Mouse (Mus musculus): ENCODE results near the gene Ccdc186.
A peak's percentile ranks its signal among the peaks of the same experiment; 100 is the strongest.

Gene Ccdc186

DNA sequence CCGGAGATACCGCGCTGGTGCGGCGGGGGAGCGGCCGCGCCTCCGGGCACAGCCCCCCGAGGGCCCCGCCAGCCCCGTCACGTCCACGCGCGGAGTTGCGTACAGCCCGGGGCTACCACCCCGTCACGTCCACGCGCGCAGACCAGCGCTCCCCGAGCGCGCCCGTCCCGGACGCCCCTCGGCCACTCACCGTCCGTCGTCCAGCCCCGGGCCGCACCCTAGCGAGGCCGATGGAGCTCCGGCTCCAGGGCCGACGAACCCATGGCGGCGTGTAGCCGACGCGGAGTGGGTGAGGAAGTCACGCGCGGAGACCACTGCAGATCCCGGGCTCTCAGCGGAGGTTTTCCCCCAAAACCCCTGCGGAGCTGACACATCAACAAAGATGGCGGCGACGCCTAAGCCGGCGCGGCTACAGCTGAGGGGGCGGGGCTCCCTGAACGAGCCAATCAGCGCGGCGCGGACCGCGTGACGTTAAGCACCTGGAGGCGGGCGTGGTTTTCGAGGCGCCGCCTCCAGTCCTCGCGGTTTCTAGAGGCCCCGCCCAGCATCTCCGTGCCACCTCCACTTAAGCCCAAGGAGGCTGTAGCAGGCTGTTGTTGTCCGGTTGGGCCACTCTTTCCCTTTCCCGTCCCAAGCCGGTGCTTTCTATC, at the start of gene Ccdc186:
TSS of gene Ccdc186 (minus strand) at position 393 of the 650 bp plus-strand sequence.
- peak; percentile 92 for DNase-seq (ENCODE audit: low read depth, low spot score)

DNA sequence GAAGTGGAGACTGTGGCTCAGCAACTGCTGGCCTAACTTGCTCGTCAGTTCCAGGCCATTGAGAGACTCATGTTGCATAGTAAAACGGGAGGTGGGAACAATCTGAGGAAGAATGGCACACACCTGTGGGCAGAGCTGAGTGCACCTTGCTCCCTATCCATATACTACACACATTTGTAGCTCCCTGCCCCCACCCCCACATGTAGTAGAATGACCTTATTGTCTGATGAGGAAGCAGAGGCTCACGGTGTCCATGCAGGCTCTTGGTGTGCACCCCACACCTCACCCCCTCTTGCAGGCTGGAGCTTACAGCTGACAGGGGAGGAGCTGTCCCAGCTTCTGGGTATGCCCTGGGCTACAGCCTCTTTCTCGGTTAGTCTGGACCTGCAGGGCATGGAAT, 45.7 kb upstream of the Ccdc186 start:
- no peak for DNase-seq (ENCODE audit: low read depth, low spot score)

DNA sequence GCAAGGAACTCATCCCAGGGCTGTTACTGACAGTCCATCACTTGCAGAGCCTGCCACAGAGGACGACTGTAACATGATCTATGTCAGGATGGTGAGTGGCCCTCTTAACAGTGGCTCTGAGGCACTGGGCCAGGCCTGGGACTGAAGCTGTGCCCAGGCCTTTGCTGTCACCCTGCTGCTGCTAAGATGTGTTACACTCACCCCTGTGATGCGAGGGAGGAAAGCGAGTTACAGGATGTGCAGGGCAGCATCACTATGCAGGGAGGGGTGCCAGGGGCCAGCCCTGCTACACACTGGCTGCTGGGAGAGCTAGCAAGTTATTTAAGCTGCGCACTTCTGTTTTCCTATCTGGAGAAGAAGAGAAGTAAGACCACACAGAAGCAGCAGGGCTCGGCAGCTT, 34.5 kb upstream of the Ccdc186 start:
- DNase-seq (ENCODE audit: low read depth, low spot score): no peak

GRCm38 (mm10) chr19:56852590-56852989, 30.6 kb upstream of the Ccdc186 start:
- no peak for DNase-seq (ENCODE audit: low read depth, low spot score)

DNA sequence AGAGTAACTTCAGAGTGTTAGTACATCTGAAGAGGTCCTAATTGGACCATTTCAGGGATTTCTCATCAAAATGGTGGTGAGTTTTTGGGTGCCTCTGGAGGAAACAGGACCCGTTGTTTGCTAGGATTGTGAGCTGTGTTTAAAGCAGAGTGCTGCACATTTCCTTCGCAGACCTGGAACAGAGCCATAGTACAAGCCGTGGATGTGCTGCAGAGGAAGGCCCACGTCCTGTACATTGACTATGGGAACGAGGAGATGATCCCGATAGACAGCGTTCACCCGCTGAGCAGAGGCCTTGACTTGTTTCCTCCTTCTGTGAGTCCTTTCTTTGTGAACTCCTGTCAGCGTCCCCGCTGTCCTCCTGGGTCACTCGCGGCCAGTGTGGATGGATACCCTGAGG, 21.0 kb upstream of the Ccdc186 start:
- no peak for DNase-seq (ENCODE audit: low read depth, low spot score)

- no peak for DNase-seq (ENCODE audit: low read depth, low spot score)
Measured at GRCm38 (mm10) chr19:56838942-56839706, 17.1 kb upstream of the Ccdc186 start.

- no peak for DNase-seq (ENCODE audit: low read depth, low spot score)
Measured at GRCm38 (mm10) chr19:56835340-56835739, 13.3 kb upstream of the Ccdc186 start.

GRCm38 (mm10) chr19:56830163-56830562, 8.2 kb upstream of the Ccdc186 start:
- DNase-seq (ENCODE audit: low read depth, low spot score): no peak

- DNase-seq (ENCODE audit: low read depth, low spot score): no peak
Measured at GRCm38 (mm10) chr19:56829267-56829666, 7.3 kb upstream of the Ccdc186 start.

DNA sequence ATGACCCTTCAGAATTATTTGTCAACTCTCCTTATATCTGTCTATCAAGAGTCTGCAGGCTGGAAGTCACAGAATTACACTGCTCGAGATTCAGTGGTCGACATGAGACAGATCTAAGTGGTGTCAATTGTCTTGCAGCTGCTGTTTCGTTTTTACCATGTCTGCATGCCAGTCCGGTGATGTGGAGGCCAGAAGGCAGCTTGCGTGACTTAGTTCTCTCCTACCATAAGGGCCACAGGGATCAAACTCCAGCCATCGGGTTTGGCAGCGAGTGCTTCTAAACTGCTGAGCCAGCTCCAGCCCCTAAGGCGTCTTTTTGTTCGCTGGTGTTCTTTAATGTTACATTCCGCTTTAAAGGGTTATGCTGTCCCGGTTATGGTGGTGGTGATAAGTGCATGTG, 6.3 kb upstream of the Ccdc186 start:
- no peak for DNase-seq (ENCODE audit: low read depth, low spot score)

- no peak for DNase-seq (ENCODE audit: low read depth, low spot score)
Measured at GRCm38 (mm10) chr19:56826047-56826631, 4.1 kb upstream of the Ccdc186 start, which contains the start of gene Tdrd1. TSS of gene Tdrd1 (plus strand) at chr19:56826209.

DNA sequence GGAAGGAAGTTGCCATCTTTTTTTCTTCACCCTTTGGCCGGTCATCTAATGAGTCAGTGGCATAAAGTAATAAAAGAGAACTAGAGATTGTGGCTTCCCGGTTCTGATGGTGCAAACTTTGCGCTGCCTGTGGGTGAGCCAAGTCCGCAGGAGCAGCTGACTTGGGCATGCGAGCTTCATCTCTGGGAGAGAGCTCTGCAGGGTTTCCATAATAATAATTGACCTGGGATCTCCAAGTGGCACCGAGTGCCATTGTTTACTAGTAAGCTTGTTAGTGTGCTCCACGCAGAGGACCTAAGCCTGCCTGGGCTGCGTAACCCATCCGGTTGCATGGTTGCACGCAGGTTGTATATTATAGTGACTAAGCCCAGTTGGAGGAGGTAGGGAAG, 452 bp upstream of the Ccdc186 start:
- no peak for DNase-seq (ENCODE audit: low read depth, low spot score)

- no peak for DNase-seq (ENCODE audit: low read depth, low spot score)
Measured at GRCm38 (mm10) chr19:56821040-56821797, 771 bp downstream of the Ccdc186 start.

- no peak for DNase-seq (ENCODE audit: low read depth, low spot score)
Measured at GRCm38 (mm10) chr19:56817851-56818526, 4.0 kb downstream of the Ccdc186 start.

GRCm38 (mm10) chr19:56813360-56813759, 8.6 kb downstream of the Ccdc186 start:
- no peak for DNase-seq (ENCODE audit: low read depth, low spot score)

DNA sequence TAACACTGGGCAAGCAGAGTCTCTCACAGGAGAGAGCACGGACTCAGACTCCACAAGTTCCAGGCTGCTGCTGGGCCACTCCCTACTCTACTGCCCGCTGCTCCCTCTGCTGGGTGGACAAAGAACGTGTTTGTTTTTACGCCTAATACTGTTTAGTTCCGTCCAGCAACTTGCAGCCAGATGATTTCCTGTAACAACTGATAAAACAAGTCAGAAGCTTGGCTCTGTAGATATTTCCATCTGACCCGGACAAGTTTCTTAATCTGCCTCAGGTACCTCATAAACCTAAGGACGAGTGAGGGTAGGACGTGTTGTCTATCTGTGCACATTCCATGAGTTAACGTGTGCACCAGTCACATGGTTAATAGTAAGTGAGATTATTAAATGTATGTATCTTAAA, 10.4 kb downstream of the Ccdc186 start:
- no peak for DNase-seq (ENCODE audit: low read depth, low spot score)

DNA sequence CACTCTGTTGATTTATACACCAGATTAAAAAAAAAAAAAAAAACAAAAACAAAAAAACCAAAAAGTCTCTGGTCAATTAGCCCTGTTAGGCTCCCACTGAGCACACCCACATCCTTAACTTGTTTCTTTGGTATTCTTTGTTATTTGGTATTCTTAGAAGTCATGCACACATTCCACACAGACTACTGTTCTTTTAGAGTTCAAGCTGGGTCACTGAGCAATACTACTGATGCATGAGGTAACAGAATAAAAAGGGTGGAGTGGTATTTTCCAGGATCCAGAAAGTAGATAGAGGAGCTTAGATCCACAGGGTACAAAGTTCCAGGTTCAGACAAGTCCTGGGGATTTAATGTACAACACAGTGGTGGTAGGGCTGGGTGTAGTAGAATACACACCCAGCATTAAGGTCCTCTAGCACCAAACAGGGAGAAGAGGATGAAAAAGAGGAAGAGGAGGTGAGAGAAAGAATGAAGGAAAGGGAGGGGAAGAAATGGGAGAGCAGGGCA, 11.3 kb downstream of the Ccdc186 start:
- no peak for DNase-seq (ENCODE audit: low read depth, low spot score)

GRCm38 (mm10) chr19:56808771-56809170, 13.2 kb downstream of the Ccdc186 start:
- DNase-seq (ENCODE audit: low read depth, low spot score): no peak

- DNase-seq (ENCODE audit: low read depth, low spot score): no peak
Measured at GRCm38 (mm10) chr19:56807122-56807521, 14.9 kb downstream of the Ccdc186 start.

- DNase-seq (ENCODE audit: low read depth, low spot score): no peak
Measured at GRCm38 (mm10) chr19:56805366-56805765, 16.6 kb downstream of the Ccdc186 start.

DNA sequence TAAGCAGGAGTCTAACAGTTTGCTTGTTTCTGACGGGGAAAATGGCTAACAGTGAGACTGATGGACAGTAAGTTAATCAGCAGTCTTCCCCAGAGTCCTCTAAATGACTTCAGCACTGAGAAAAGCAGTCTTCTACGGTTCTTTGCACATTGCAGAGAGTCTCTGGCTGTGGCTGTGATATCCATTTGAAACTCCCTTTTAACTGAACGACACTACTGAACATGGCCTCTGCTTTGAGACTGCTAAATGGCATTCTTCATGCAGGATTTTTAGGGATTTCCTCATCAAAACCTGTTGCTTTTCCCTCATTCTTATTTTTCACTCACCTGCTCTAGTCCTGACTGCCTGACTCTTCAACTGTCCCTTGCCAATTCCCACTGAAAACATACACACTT, 19.6 kb downstream of the Ccdc186 start:
- no peak for DNase-seq (ENCODE audit: low read depth, low spot score)
